Mouse (Mus musculus): ENCODE measurements around the gene Zfp637. TPM values are rescaled to one million over a fixed set of nuclear protein-coding genes. Genes with fewer than 3 reads are reported as not detected.
A peak's percentile ranks its signal among the peaks of the same experiment; 100 is the strongest.

Gene Zfp637
- polyA plus RNA-seq, 1 experiment from 2014 or later, result 116 TPM

DNA sequence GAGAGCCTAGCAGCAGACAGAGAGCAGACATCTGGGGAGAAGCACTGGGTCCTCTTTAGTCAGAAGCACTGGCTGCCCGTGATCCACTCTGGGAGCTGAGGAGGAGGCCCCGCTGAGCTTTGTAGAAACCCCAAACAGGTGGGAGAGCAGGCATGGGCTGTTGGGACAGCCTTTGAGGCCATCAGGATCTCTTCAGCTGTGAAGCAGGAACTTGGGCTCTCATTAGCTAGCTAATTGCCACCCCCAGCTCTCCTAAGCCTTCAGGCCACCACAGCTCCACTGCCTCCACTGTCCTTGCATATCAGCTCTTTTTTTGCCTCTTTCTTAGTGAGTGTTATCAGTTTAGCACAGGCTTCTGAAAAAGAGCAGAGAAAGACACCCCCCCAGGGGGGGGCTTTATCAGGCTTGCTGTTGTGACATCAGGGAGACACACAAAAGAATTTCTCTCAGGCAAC is 47.7 kb downstream of the Zfp637 start:
- ATAC-seq (ENCODE audit: low read depth), result no peak
- no peak overlapping the region for H3K4me2 ChIP-seq (ENCODE audit: low read depth, low read length)
- H3K27ac ChIP-seq (replicated peaks; ENCODE audit: low read depth, low read length), result no peak overlapping the region
- no peak overlapping the region for H3K9ac ChIP-seq (ENCODE audit: low read depth, low read length)
- H3K27me3 ChIP-seq (replicated peaks; ENCODE audit: control insufficient read depth, insufficient read depth, low read length), result no peaks in the 10 kb centered on the region
- no peaks in the 10 kb centered on the region for H3K36me3 ChIP-seq (ENCODE audit: control insufficient read depth, insufficient read depth, low read length)
- no CpG with 5 or more reads among the region's 2 CpGs for WGBS
- no peak for DNase-seq (ENCODE audit: low spot score)
- no peak overlapping the region for H3K4me3 ChIP-seq (ENCODE audit: low read depth, low read length)
- no peaks in the 10 kb centered on the region for H3K9me3 ChIP-seq (ENCODE audit: control insufficient read depth, low read length)
- H3K4me1 ChIP-seq (ENCODE audit: control insufficient read depth, insufficient read depth, low read length), result no peaks in the 10 kb centered on the region

DNA sequence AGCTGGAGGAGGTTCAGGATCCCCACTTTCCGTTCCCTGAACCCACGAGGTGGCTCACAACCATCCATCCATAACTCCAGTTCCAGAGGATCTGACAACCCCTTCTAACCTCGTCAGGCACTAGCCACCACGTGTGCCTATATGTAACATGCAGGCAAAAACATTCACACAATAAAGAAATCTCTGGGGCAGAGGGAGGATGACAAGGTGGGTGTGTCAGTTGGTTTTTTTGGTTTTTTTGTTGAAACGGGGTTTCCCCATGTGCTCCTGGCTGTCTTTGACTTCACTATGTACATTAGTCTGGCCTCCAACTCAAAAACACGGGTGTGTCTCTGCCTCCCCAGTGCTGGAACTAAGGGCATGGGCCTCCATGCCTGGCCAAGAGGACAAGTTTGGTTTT is 49.3 kb downstream of the Zfp637 start:
- no peak overlapping the region for H3K9ac ChIP-seq (ENCODE audit: low read depth, low read length)
- H3K4me3 ChIP-seq (ENCODE audit: low read depth, low read length), result no peak overlapping the region
- WGBS, result 85% methylated on average over 6 of the region's 6 CpGs
- H3K27ac ChIP-seq (replicated peaks; ENCODE audit: low read depth, low read length), result no peak overlapping the region
- DNase-seq (ENCODE audit: low spot score) (no peak), ATAC-seq (ENCODE audit: low read depth) (no peak)
- no peaks in the 10 kb centered on the region for H3K36me3 ChIP-seq (ENCODE audit: control insufficient read depth, insufficient read depth, low read length)
- H3K9me3 ChIP-seq (ENCODE audit: control insufficient read depth, low read length), result no peaks in the 10 kb centered on the region
- no peaks in the 10 kb centered on the region for H3K27me3 ChIP-seq (replicated peaks; ENCODE audit: control insufficient read depth, insufficient read depth, low read length)
- H3K4me2 ChIP-seq (ENCODE audit: low read depth, low read length), result no peak overlapping the region
- no peaks in the 10 kb centered on the region for H3K4me1 ChIP-seq (ENCODE audit: control insufficient read depth, insufficient read depth, low read length)

DNA sequence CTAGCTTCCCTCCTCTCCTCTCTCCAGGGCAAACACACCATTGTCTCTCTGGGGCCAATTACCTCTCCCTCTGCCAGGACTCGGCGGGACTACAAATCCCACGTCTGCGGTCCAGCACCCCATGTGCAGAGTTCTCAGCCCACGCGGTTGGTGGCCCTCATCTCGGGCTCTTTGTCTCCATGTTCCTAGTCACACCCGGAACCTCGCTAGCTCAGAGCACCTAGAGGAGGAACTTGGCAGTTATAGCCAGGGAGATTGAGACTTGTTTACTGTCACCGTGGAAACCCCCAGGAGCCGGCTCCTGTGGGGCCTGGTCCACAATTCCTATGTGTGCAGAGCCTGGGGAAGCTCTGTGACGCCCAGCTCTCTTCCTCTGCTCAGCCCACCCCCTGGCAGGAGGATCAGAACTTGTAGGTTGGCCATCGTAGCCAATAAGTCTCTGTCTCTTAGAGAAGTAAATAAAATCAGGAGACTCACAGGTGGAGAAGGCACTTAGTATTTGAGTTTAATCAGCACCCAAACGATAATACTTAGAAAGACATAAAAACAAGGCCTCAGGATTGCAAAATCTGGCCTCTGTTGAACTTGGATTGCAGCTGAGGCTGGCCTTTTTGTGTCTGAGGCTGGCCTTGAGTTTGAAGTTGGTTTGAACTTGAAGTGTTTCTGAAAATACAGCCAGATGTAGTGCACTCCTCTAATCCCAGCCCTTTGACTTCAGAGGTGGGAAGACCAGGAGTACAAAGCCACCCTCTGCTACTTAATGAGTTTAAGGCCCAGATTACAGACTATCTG is 50.6 kb downstream of the Zfp637 start:
- no peaks in the 10 kb centered on the region for H3K27me3 ChIP-seq (replicated peaks; ENCODE audit: control insufficient read depth, insufficient read depth, low read length)
- H3K36me3 ChIP-seq (ENCODE audit: control insufficient read depth, insufficient read depth, low read length), result no peaks in the 10 kb centered on the region
- no peaks in the 10 kb centered on the region for H3K4me1 ChIP-seq (ENCODE audit: control insufficient read depth, insufficient read depth, low read length)
- H3K9ac ChIP-seq (ENCODE audit: low read depth, low read length), result no peak overlapping the region
- H3K9me3 ChIP-seq (ENCODE audit: control insufficient read depth, low read length), result no peaks in the 10 kb centered on the region
- DNase-seq (ENCODE audit: low spot score) (no peak), ATAC-seq (ENCODE audit: low read depth) (peak; percentile 73)
- H3K4me3 ChIP-seq (ENCODE audit: low read depth, low read length), result no peak overlapping the region
- H3K4me2 ChIP-seq (ENCODE audit: low read depth, low read length), result no peak overlapping the region
- 60% methylated on average over 14 of the region's 14 CpGs for WGBS
- H3K27ac ChIP-seq (replicated peaks; ENCODE audit: low read depth, low read length), result no peak overlapping the region

DNA sequence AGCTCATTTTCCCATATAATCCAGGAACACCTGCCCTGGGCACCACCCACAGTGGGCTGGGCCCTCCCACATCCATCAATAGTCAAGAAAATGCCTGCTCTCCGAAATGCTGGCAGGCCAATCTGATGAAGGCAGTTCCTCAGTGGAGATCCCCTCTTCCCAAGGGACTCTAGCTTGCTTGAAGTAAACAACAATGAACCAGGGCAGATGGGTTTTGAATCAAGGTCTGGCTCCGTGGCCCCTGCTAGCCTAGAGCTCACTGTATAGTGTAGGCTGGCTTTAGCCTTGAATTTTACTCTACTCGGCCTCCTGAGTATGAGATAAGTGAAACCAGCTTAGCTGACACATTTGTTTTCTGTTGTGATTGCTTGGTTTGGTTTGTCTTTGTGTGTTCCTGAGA is 51.4 kb downstream of the Zfp637 start:
- H3K4me1 ChIP-seq (ENCODE audit: control insufficient read depth, insufficient read depth, low read length), result no peaks in the 10 kb centered on the region
- H3K9ac ChIP-seq (ENCODE audit: low read depth, low read length), result no peak overlapping the region
- no peak overlapping the region for H3K4me3 ChIP-seq (ENCODE audit: low read depth, low read length)
- H3K9me3 ChIP-seq (ENCODE audit: control insufficient read depth, low read length), result no peaks in the 10 kb centered on the region
- H3K27ac ChIP-seq (replicated peaks; ENCODE audit: low read depth, low read length), result no peak overlapping the region
- no peaks in the 10 kb centered on the region for H3K36me3 ChIP-seq (ENCODE audit: control insufficient read depth, insufficient read depth, low read length)
- no peaks in the 10 kb centered on the region for H3K27me3 ChIP-seq (replicated peaks; ENCODE audit: control insufficient read depth, insufficient read depth, low read length)
- no peak for DNase-seq (ENCODE audit: low spot score)
- no peak overlapping the region for H3K4me2 ChIP-seq (ENCODE audit: low read depth, low read length)
- ATAC-seq (ENCODE audit: low read depth), result peak; percentile 64; the same call in 1 of the 2 replicates
- 53% methylated on average over 3 of the region's 3 CpGs for WGBS

DNA sequence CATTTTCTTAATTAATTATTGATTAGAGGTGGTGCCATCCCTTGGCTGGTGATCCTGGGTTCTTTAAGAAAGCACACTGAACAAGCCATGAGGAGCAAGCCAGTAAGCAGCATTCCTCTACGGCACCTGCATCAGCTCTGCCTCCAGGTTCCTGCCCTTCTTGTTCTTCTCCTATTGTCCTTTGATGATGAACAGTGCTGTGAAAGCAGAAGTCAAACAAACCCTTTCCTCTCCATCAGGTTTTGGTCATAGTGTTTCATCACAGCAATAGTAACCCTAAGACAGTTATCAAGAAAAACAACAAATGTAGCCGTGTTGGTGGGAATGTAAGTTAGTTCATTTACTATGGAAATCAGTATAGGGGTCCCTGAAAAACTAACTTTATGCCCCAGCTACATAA is 52.5 kb downstream of the Zfp637 start:
- no peak overlapping the region for H3K27ac ChIP-seq (replicated peaks; ENCODE audit: low read depth, low read length)
- DNase-seq (ENCODE audit: low spot score) (no peak), ATAC-seq (ENCODE audit: low read depth) (no peak)
- H3K9ac ChIP-seq (ENCODE audit: low read depth, low read length), result no peak overlapping the region
- no peak overlapping the region for H3K4me2 ChIP-seq (ENCODE audit: low read depth, low read length)
- WGBS, result 84% methylated on average over 2 of the region's 2 CpGs
- no peaks in the 10 kb centered on the region for H3K4me1 ChIP-seq (ENCODE audit: control insufficient read depth, insufficient read depth, low read length)
- no peaks in the 10 kb centered on the region for H3K36me3 ChIP-seq (ENCODE audit: control insufficient read depth, insufficient read depth, low read length)
- H3K4me3 ChIP-seq (ENCODE audit: low read depth, low read length), result no peak overlapping the region
- H3K27me3 ChIP-seq (replicated peaks; ENCODE audit: control insufficient read depth, insufficient read depth, low read length), result no peaks in the 10 kb centered on the region
- no peaks in the 10 kb centered on the region for H3K9me3 ChIP-seq (ENCODE audit: control insufficient read depth, low read length)

Other genes with a start within 250 kb of the Zfp637 start
- gene Zfp239, start 20.9 kb downstream of the Zfp637 start, polyA plus RNA-seq (2014; fragmentation: Nextera tagmentation; extraction: Ambion mirVana), result 6.1 and 7.9 TPM in 2 replicates
- gene Hnrnpf, start 59.1 kb downstream of the Zfp637 start, polyA plus RNA-seq (2014; fragmentation: Nextera tagmentation; extraction: Ambion mirVana), result 583 and 637 TPM in 2 replicates
- gene Fxyd4, start 96.5 kb downstream of the Zfp637 start, polyA plus RNA-seq (2014; fragmentation: Nextera tagmentation; extraction: Ambion mirVana), result 1.2 and 2.8 TPM in 2 replicates
- 0.21 and 0.49 TPM in 2 replicates for gene Rasgef1a, start 170.3 kb downstream of the Zfp637 start, polyA plus RNA-seq (2014; fragmentation: Nextera tagmentation; extraction: Ambion mirVana)

All from embryonic facial prominence, embryonic 14.5 days (tissue).